Mouse (Mus musculus) adrenal gland, adult 18-20 months (tissue): ENCODE results near the gene Cd274. TPM values are rescaled to one million over a fixed set of nuclear protein-coding genes. Genes with fewer than 3 reads are reported as not detected.
"Not testable (repeated sequence)": the region's sequence is repeated elsewhere in the genome, so short reads cannot be mapped to it uniquely, and the experiment has no call there.

Experiments
- DNase-seq, 2 experiments: peaks; one replicate each; pipeline ENCODE4 v3.0.0; 2021 to 2022; ENCODE audit warnings: low spot score in 2 of 2
- total RNA-seq, 2 experiments: library from RNA; stranded (reverse); gene quantifications; 1 replicate in 1 of 2; 2 replicates in 1 of 2; pipeline ENCODE4 v1.2.3; 2021

Gene Cd274
- total RNA-seq, 2 experiments from 2014 or later, result 4.7 to 5.1 TPM

- no peak for DNase-seq
Observed at GRCm38 (mm10) chr19:29390483-29390882, 23.2 kb downstream of the Cd274 start.

- DNase-seq, result no peak
Observed at GRCm38 (mm10) chr19:29391279-29391678, 24.0 kb downstream of the Cd274 start.

- no peak for DNase-seq
Observed at GRCm38 (mm10) chr19:29393333-29393732, 26.1 kb downstream of the Cd274 start.

GRCm38 (mm10) chr19:29394721-29395120 lies 27.5 kb downstream of the Cd274 start:
- DNase-seq, result no peak

- no peak for DNase-seq
Observed at GRCm38 (mm10) chr19:29396353-29396752, 29.1 kb downstream of the Cd274 start.

- no peak for DNase-seq
Observed at GRCm38 (mm10) chr19:29399786-29400185, 32.5 kb downstream of the Cd274 start.

- no peak for DNase-seq
Observed at GRCm38 (mm10) chr19:29400466-29400865, 33.2 kb downstream of the Cd274 start.

- no peak for DNase-seq
Observed at GRCm38 (mm10) chr19:29402621-29403020, 35.4 kb downstream of the Cd274 start.

- no peak for DNase-seq
Observed at GRCm38 (mm10) chr19:29403251-29403650, 36.0 kb downstream of the Cd274 start.

- DNase-seq, result no peak
Observed at GRCm38 (mm10) chr19:29405388-29405787, 38.1 kb downstream of the Cd274 start.

- peak in 1 of 2 experiments; percentile 5 for DNase-seq
Observed at GRCm38 (mm10) chr19:29406042-29407017, 39.1 kb downstream of the Cd274 start.

- DNase-seq, result no peak
Observed at GRCm38 (mm10) chr19:29410619-29411018, 43.4 kb downstream of the Cd274 start, which contains the start of gene Pdcd1lg2. Gene Pdcd1lg2 (plus strand): TSS chr19:29410919.

- DNase-seq, result no peak
Observed at GRCm38 (mm10) chr19:29412476-29413420, 45.5 kb downstream of the Cd274 start.

GRCm38 (mm10) chr19:29414513-29414912 lies 47.3 kb downstream of the Cd274 start:
- no peak for DNase-seq

GRCm38 (mm10) chr19:29414917-29415316 lies 47.7 kb downstream of the Cd274 start:
- DNase-seq, result not testable (repeated sequence)

GRCm38 (mm10) chr19:29416393-29416902 lies 49.2 kb downstream of the Cd274 start:
- no peak for DNase-seq

- no peak for DNase-seq
Observed at GRCm38 (mm10) chr19:29417188-29417587, 49.9 kb downstream of the Cd274 start.

GRCm38 (mm10) chr19:29417894-29418293 lies 50.6 kb downstream of the Cd274 start:
- no peak for DNase-seq

- DNase-seq, result no peak
Observed at GRCm38 (mm10) chr19:29418661-29419115, 51.4 kb downstream of the Cd274 start.

- DNase-seq, result no peak
Observed at GRCm38 (mm10) chr19:29419506-29419905, 52.3 kb downstream of the Cd274 start.

GRCm38 (mm10) chr19:29419946-29420345 lies 52.7 kb downstream of the Cd274 start:
- peak in 1 of 2 experiments; percentile 40 for DNase-seq
